Mouse (Mus musculus): Measurements from ENCODE around the gene Pip5k1b.

Gene Pip5k1b

GRCm38 (mm10) chr19:24518384-24518783 is 37.3 kb downstream of the Pip5k1b start:
- DNase-seq (ENCODE audit: low read depth, low spot score), result no peak

GRCm38 (mm10) chr19:24517057-24517456 is 38.6 kb downstream of the Pip5k1b start:
- no peak for DNase-seq (ENCODE audit: low read depth, low spot score)

- DNase-seq (ENCODE audit: low read depth, low spot score), result no peak
Observed at GRCm38 (mm10) chr19:24515941-24516340, 39.7 kb downstream of the Pip5k1b start.

- no peak for DNase-seq (ENCODE audit: low read depth, low spot score)
Observed at GRCm38 (mm10) chr19:24514661-24515642, 40.7 kb downstream of the Pip5k1b start.

GRCm38 (mm10) chr19:24513105-24513843 is 42.4 kb downstream of the Pip5k1b start:
- DNase-seq (ENCODE audit: low read depth, low spot score), result peak; percentile 94

GRCm38 (mm10) chr19:24511939-24512338 is 43.7 kb downstream of the Pip5k1b start:
- no peak for DNase-seq (ENCODE audit: low read depth, low spot score)

GRCm38 (mm10) chr19:24509391-24509790 is 46.3 kb downstream of the Pip5k1b start:
- DNase-seq (ENCODE audit: low read depth, low spot score), result no peak

GRCm38 (mm10) chr19:24508087-24508767 is 47.4 kb downstream of the Pip5k1b start:
- DNase-seq (ENCODE audit: low read depth, low spot score), result no peak

GRCm38 (mm10) chr19:24502736-24503421 is 52.8 kb downstream of the Pip5k1b start:
- DNase-seq (ENCODE audit: low read depth, low spot score), result no peak

GRCm38 (mm10) chr19:24501525-24501924 is 54.1 kb downstream of the Pip5k1b start:
- DNase-seq (ENCODE audit: low read depth, low spot score), result no peak

- no peak for DNase-seq (ENCODE audit: low read depth, low spot score)
Observed at GRCm38 (mm10) chr19:24500431-24500830, 55.2 kb downstream of the Pip5k1b start.

- DNase-seq (ENCODE audit: low read depth, low spot score), result no peak
Observed at GRCm38 (mm10) chr19:24499291-24499690, 56.4 kb downstream of the Pip5k1b start.

GRCm38 (mm10) chr19:24493887-24494286 is 61.8 kb downstream of the Pip5k1b start:
- no peak for DNase-seq (ENCODE audit: low read depth, low spot score)

GRCm38 (mm10) chr19:24491824-24492223 is 63.8 kb downstream of the Pip5k1b start:
- no peak for DNase-seq (ENCODE audit: low read depth, low spot score)

- DNase-seq (ENCODE audit: low read depth, low spot score), result no peak
Observed at GRCm38 (mm10) chr19:24490275-24490674, 65.4 kb downstream of the Pip5k1b start.

GRCm38 (mm10) chr19:24486433-24487296 is 69.0 kb downstream of the Pip5k1b start:
- DNase-seq (ENCODE audit: low read depth, low spot score), result no peak

GRCm38 (mm10) chr19:24484612-24485194 is 71.0 kb downstream of the Pip5k1b start:
- DNase-seq (ENCODE audit: low read depth, low spot score), result no peak

- no peak for DNase-seq (ENCODE audit: low read depth, low spot score)
Observed at GRCm38 (mm10) chr19:24480916-24481315, 74.8 kb downstream of the Pip5k1b start.

GRCm38 (mm10) chr19:24476929-24477882 is 78.5 kb downstream of the Pip5k1b start, which contains the start of gene Fam122a:
Fam122a (minus strand) TSS chr19:24477356.
- DNase-seq (ENCODE audit: low read depth, low spot score), result peak; percentile 81
